ENCODE assay signal across 8 mouse cellular contexts in the genomic region with DNA sequence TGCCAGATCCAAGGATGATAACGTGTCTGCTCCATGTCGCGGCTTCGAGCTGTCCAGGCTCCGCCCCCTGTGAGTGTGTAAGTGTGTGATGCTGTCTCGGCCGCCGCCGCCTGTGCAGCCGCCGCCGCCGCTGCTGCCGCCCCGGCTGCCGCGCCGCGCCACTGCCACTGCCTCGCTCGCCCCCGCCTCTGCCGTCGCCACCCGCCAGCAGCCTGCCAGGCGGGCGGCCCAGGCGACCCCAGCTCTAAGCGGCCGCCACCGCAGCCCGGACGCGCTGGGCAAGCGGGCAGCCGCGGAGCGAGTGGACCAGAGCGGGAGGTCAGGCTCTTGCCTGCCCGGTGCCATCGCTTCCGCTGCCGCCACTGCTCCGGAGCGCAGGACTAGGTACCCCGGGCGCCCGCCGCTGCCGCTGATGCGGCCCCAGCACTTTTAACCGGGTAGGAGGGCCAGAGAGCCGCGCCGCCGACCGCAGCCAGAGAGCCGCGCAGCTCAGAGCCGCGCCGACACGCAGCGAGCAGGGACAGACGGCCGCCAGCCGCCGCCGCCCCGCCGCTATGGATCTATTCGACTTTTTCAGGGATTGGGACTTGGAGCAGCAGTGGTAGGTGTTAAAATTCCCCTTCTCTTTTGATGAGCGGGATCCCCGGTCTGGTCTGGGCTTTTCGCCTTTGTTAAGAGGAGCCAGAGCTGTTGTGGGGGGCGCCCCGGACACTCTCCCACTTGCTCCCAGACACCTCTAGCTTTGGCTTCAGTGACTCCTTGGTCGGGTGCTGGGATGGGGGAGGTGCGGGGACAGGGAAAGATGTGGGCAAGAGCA. TPM values are rescaled to one million over a fixed set of nuclear protein-coding genes. Genes with fewer than 3 reads are reported as not detected.
DNase-seq lines count a peak whose midpoint lies in the region; ATAC-seq and TF ChIP-seq lines count a peak whose summit lies in the region.

Gene Aff2, plus strand, starts transcription at position 57 of the 817 bp plus-strand sequence.

- WGBS in intestine, embryonic 14.5 days: 18% methylated on average over 68 of the region's 79 CpGs
- 16% methylated on average over 46 of the region's 79 CpGs for WGBS in midbrain, embryonic 11.5 days
- WGBS in stomach, postnatal 0 days: 6% methylated on average over 32 of the region's 79 CpGs

- no peak within 1 kb of the TSS for H3K27ac ChIP-seq in intestine, embryonic 14.5 days (ENCODE audit: low read depth)
- H3K27ac ChIP-seq in midbrain, embryonic 11.5 days (ENCODE audit: low read depth, low read length): no peak within 1 kb of the TSS
- no peak within 1 kb of the TSS for H3K27ac ChIP-seq in stomach, postnatal 0 days (replicated peaks)

- H3K9me3 ChIP-seq in intestine, embryonic 14.5 days (ENCODE audit: control insufficient read depth, low read length): no peaks in the 10 kb centered on the region
- no peaks in the 10 kb centered on the region for H3K9me3 ChIP-seq in midbrain, embryonic 11.5 days (ENCODE audit: control insufficient read depth, low read length)
- no peaks in the 10 kb centered on the region for H3K9me3 ChIP-seq in stomach, postnatal 0 days (ENCODE audit: control insufficient read depth, low read length)

- intact Hi-C loops in left cerebral cortex, postnatal 25 days (cut with DNase I): loop anchor here (2.0 to 10.0 kb wide), 2 partner anchors 352 to 804 kb away; no protein-coding TSS in a partner anchor

- H3K27me3 ChIP-seq in intestine, embryonic 14.5 days (replicated peaks; ENCODE audit: control insufficient read depth, insufficient read depth, low read length): peaks cover 15% of the 10 kb centered on the region; the same call in 1 of the 2 replicates
- H3K27me3 ChIP-seq in midbrain, embryonic 11.5 days (ENCODE audit: control insufficient read depth, insufficient read depth, low read length): no peaks in the 10 kb centered on the region
- H3K27me3 ChIP-seq in stomach, postnatal 0 days (ENCODE audit: control insufficient read depth, insufficient read depth, low read length): no peaks in the 10 kb centered on the region

- H3K4me1 ChIP-seq in intestine, embryonic 14.5 days (replicated peaks; ENCODE audit: control insufficient read depth, insufficient read depth, low read length): no peaks in the 10 kb centered on the region
- H3K4me1 ChIP-seq in midbrain, embryonic 11.5 days (ENCODE audit: control insufficient read depth, insufficient read depth, low read length): no peaks in the 10 kb centered on the region
- H3K4me1 ChIP-seq in stomach, postnatal 0 days (replicated peaks; ENCODE audit: control insufficient read depth, insufficient read depth): no peaks in the 10 kb centered on the region

- peak within 1 kb of the TSS; percentile 51 for H3K4me2 ChIP-seq in intestine, embryonic 14.5 days (ENCODE audit: low read length)
- peak within 1 kb of the TSS; percentile 62 for H3K4me2 ChIP-seq in midbrain, embryonic 11.5 days
- peak within 1 kb of the TSS; percentile 58 for H3K4me2 ChIP-seq in stomach, postnatal 0 days (replicated peaks; ENCODE audit: low read depth)

- TF ChIP-seq CTCF in stomach, postnatal 0 days (IDR thresholded peaks at IDR 0.05; ENCODE audit: low read depth): no peak

- peak within 1 kb of the TSS; percentile 53 for H3K9ac ChIP-seq in intestine, embryonic 14.5 days (ENCODE audit: low read length)
- peak within 1 kb of the TSS; percentile 58 for H3K9ac ChIP-seq in midbrain, embryonic 11.5 days (ENCODE audit: low read length)
- peak within 1 kb of the TSS; percentile 41; the same call in 1 of the 2 replicates for H3K9ac ChIP-seq in stomach, postnatal 0 days (ENCODE audit: low read length)

- peak; percentile 33 for DNase-seq in adrenal gland, postnatal 25 days
- DNase-seq in cerebellum, adult 9-11 months: peak; percentile 55
- DNase-seq in frontal cortex, postnatal 25 days (ENCODE audit: low spot score in 2 of 2): peak; percentile 12 to 29
- peak; percentile 67 for DNase-seq in intestine, embryonic 14.5 days (ENCODE audit: low spot score)
- DNase-seq in left cerebral cortex, postnatal 25 days (ENCODE audit: low spot score in 2 of 2): peak; percentile 57 to 61
- peak; percentile 91 for DNase-seq in midbrain, embryonic 11.5 days (ENCODE audit: low spot score, missing footprints)
- DNase-seq in stomach, postnatal 0 days (ENCODE audit: low spot score): peak; percentile 16
- no peak for DNase-seq in thymus, postnatal 10 days (ENCODE audit: low spot score in 2 of 2)

- ATAC-seq in intestine, embryonic 14.5 days (replicated peaks; ENCODE audit: low FRiP score, low TSS enrichment, low read depth): peak; percentile 83
- peak; percentile 94 for ATAC-seq in midbrain, embryonic 11.5 days (ENCODE audit: low FRiP score)
- ATAC-seq in stomach, postnatal 0 days (ENCODE audit: low FRiP score, low TSS enrichment): peak; percentile 49; the same call in 1 of the 2 replicates

- no peak for TF ChIP-seq EP300 in stomach, postnatal 0 days (optimal IDR thresholded peaks at IDR 0.05)

- H3K4me3 ChIP-seq in intestine, embryonic 14.5 days (ENCODE audit: low read depth, low read length): peak within 1 kb of the TSS; percentile 51
- peak within 1 kb of the TSS; percentile 43 for H3K4me3 ChIP-seq in midbrain, embryonic 11.5 days (ENCODE audit: low read depth, low read length)
- H3K4me3 ChIP-seq in stomach, postnatal 0 days (ENCODE audit: low read depth, low read length): peak within 1 kb of the TSS; percentile 50

- no peaks in the 10 kb centered on the region for H3K36me3 ChIP-seq in intestine, embryonic 14.5 days (ENCODE audit: control insufficient read depth, insufficient read depth, low read length)
- no peaks in the 10 kb centered on the region for H3K36me3 ChIP-seq in midbrain, embryonic 11.5 days (ENCODE audit: control insufficient read depth, insufficient read depth, low read length)
- H3K36me3 ChIP-seq in stomach, postnatal 0 days (ENCODE audit: control insufficient read depth, insufficient read depth, low read length): no peaks in the 10 kb centered on the region

RNA-seq across cellular contexts. Expression of gene Aff2, which starts in this region (rescaled TPM):
- 2.6 and 4.9 TPM in 2 replicates for total RNA-seq in adrenal gland, postnatal 25 days (2021)
- 3.1 and 4.0 TPM in 2 replicates for polyA plus RNA-seq in intestine, embryonic 14.5 days (2014; fragmentation: Nextera tagmentation; extraction: Ambion mirVana)
- 10 to 100 TPM; 22.0 to 23.1 TPM for total RNA-seq in left cerebral cortex, postnatal 25 days (2021)
- 4.4 and 5.4 TPM in 2 replicates for polyA plus RNA-seq in midbrain, embryonic 11.5 days (2014; fragmentation: Nextera tagmentation; extraction: Ambion mirVana)
- 0.56 and 0.70 TPM in 2 replicates for polyA plus RNA-seq in stomach, postnatal 0 days (2015; fragmentation: Nextera tagmentation; extraction: Ambion mirVana)

Comparison
In these comparisons a context has a peak if more than half of its experiments do, and no peak if none do; other contexts are left out.
1. Peak in DNase-seq, ATAC-seq, H3K4me3 ChIP-seq, H3K9ac ChIP-seq and H3K4me2 ChIP-seq in stomach, postnatal 0 days; RNA of the gene not detected or under 1 TPM.
2. DNase-seq: peak in adrenal gland, postnatal 25 days (single experiment), cerebellum, adult 9-11 months (single experiment), frontal cortex, postnatal 25 days (2 of 2), intestine, embryonic 14.5 days (single experiment), left cerebral cortex, postnatal 25 days (2 of 2) and midbrain, embryonic 11.5 days (single experiment); none in thymus, postnatal 10 days (0 of 2).
3. Peak in every context shown above with its lines, with median percentiles within 50 percentile points of each other: ATAC-seq, H3K4me2 ChIP-seq, H3K4me3 ChIP-seq and H3K9ac ChIP-seq.